Mouse (Mus musculus) MEL (cell line): Measurements from ENCODE around the gene Erg.

ENCODE experiments used
- CHD1 ChIP-seq: IDR thresholded peaks from 2 replicates; pipeline ENCODE4 v1.6.1; 2012; ENCODE audit warnings: low read depth, mild to moderate bottlenecking, inconsistent platforms, low read length, improper control_type of control experiment
- NELFE ChIP-seq: IDR thresholded peaks from 2 replicates; pipeline ENCODE4 v1.6.1; 2011; ENCODE audit warnings: low read depth, low read length, improper control_type of control experiment
- ZC3H11A ChIP-seq: IDR thresholded peaks from 2 replicates; pipeline ENCODE4 v1.6.1; 2012; ENCODE audit warnings: low read depth, mild to moderate bottlenecking, inconsistent platforms, low read length, improper control_type of control experiment

DNA sequence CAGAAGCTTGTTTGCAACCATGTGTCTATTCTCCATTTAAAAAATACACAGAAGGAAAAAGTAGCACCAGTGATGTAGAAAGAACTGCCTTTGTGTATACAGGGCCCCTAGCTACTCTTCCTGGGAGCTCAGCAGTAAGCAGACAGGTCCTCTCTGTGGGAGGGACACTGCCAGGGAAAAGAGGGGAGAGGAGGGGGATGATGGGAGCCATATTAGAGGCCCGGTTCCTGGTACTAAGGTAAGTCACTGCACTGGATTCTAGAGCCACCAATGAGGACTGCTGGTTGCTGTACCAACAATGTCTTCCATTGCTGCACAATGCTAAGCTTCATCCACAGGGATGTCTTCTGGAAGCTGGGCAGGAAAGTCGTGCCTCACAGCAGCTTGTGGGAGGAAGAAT lies 80.3 kb downstream of the Erg start:
- TF ChIP-seq CHD1 (no peak), ZC3H11A (no peak), NELFE (no peak)
